Mouse (Mus musculus): Measurements from ENCODE around the gene Rsrc1. TPM values are rescaled to one million over a fixed set of nuclear protein-coding genes. Genes with fewer than 3 reads are reported as not detected.

Rsrc1 gene
- 39.4 TPM for polyA plus RNA-seq (2017; shearing (Covaris generic))

GRCm38 (mm10) chr3:66981101-66981661, at the start of gene Rsrc1:
Gene Rsrc1, plus strand, starts transcription at chr3:66981390.

GRCm38 (mm10) chr3:66981706-66982105, 516 bp downstream of the Rsrc1 start, which contains the start of gene Shox2:
Gene Shox2, minus strand, starts transcription at chr3:66981771.

GRCm38 (mm10) chr3:67373872-67374271, 392.7 kb downstream of the Rsrc1 start, which contains the start of gene Mlf1:
Gene Mlf1, plus strand, starts transcription at chr3:67374097.

GRCm38 (mm10) chr3:67375063-67375462, 393.9 kb downstream of the Rsrc1 start, which contains the start of gene Gm17402:
Gene Gm17402, minus strand, starts transcription at chr3:67375163.

Other genes with a start within 250 kb of the Rsrc1 start
- gene Shox2, start 381 bp downstream of the Rsrc1 start, polyA plus RNA-seq (2017; shearing (Covaris generic)): not detected

Measured in inflammation-experienced regulatory T-cells, adult 16 weeks (primary cell).